Mouse (Mus musculus): ENCODE measurements around the gene Dab1. TPM values are rescaled to one million over a fixed set of nuclear protein-coding genes. Genes with fewer than 3 reads are reported as not detected.

The Dab1 gene
- total RNA-seq, 2 experiments from 2014 or later, result 132 to 158 TPM

DNA sequence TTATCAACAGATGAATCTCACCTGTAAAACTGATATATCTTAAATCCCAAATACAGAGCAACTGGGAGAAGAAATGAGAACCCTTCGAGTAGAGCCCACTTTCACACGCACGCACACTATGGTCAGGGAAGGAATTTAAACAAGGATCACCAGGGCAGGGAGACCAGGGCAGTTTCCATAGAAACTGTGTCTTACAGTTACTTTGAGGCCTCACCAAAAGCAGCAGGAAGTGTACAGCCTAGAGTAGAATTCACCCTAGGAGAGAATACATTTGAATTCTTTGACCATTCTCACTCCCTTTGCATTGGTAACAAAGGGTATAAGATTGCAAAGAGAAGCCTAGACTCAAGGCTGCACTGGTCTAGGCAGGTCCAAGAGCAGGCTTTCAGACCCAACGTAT is 1017.9 kb downstream of the Dab1 start:
- no peak for DNase-seq (ENCODE audit: extremely low spot score in 1 of 2, low spot score in 1 of 2)

DNA sequence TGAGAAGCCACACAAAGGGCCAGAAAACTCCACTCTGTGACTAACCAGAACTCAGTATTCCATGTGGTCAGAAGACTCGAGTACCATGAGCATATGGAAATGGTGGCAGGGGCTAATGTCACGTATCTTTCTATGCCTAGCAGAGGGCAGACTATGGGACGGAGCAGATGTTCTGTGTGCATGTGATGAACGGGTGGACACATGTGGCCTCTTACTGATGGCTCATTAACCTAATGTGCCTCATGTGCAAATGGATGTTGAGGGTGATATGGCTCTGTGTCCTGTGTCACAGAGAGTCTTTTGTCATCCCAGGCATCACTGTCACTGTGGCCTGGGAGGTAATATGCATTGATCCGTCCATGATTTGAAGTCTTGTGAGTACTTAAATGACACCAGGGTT is 1021.5 kb downstream of the Dab1 start:
- DNase-seq (ENCODE audit: extremely low spot score in 1 of 2, low spot score in 1 of 2), result no peak

DNA sequence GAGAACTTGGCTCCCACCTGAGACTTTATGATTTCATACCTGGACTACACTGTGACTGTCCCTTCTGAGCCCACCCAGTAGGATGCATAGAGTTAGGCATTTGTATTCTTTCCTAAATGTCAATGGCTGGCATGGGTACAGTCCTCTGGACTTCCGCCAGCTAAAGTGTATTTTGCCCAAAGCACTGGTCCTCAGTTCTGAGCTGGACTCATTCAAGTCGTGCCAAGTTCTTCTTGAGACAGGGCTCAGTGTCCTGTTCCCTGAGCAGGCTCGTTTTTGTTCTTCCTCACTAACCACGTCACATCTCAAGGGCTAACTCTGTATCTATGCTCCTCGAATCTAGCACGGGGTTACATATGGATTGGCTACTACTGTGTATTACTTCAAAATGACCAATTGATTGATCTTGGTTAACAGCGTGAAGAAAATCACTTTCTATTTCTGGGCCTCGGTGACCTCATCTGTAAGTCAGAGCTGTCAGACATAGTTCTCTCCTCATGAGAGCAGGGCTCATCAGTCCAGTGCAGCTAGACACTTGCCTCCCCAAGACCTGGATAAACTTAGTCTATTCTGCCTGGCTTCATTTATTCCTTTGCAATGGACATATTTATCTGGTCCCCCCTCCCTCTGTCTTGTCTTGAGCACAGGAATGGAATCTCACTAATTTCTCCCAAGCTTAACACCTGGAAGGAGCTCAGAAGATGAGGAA is 1023.8 kb downstream of the Dab1 start:
- DNase-seq (ENCODE audit: extremely low spot score in 1 of 2, low spot score in 1 of 2), result peak in 1 of 2 experiments; percentile 41

DNA sequence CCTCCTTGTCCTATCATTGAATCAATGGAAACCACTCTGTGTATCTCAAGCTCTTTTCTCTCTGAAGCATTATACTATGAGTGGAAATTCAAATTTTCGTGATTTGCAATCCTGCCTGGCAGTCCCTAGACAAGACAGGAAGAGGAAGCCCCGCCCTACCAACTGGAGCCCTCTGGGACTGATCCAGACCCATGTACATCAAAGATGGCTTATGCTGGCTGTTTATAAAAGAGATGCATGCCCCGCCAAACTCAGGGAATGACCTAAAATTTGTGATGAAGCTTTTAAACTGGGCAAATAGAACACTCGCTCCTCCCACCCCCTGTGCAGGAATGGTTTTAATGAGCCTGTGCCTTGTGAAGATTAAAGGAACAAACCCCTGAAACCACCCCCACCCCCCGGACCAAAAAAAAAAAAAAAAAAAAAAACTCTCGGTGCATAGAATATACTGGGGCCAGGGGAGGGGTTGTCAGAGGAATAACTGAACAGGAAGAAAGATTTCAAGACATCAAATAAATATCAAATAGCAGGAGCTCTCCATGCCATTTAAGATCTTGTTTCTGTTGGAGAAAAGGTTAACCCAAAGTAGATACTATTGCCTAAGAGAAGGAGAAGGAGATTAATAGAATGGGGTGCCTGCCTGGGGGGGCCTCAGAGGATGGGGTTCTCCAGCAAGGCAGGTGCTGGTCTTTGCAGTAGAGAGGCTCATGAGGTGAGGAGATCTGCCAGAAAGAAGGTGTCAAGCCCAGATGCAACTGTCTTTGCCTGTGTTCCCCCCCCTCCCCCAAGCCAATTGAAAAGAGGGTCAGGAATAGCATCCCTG is 1024.6 kb downstream of the Dab1 start:
- DNase-seq (ENCODE audit: extremely low spot score in 1 of 2, low spot score in 1 of 2), result peak; percentile 33 to 47

DNA sequence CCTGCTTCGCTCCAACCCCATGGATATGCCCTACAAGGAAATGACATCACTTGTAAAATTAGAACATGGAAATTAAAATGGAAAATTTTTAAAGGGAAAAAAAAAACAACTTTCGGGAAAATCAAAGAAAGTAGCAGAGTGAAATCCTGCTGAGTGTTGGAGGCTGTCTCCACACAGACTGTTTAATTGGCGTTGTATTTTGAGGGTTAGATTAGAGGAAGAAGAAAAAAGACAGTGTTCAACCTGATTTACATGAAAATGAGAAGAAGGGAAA is 1025.1 kb downstream of the Dab1 start:
- DNase-seq (ENCODE audit: extremely low spot score in 1 of 2, low spot score in 1 of 2), result no peak

DNA sequence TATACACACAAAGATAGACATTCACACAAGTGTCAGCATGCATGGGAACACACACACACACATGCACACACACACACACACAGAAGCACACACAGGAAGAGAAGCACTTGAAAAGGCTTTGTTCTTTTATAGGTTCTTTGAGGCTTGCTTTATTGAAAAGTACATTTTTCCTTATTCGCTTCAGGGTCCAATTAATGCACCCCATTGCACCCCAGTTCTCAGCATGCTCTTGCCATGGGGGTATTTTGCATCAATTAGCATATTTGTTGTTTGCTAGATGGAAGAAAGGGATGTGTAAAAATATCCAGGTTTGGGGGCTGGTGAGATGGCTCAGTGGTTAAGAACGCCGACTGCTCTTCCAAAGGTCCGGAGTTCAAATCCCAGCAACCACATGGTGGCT is 1025.7 kb downstream of the Dab1 start:
- no peak for DNase-seq (ENCODE audit: extremely low spot score in 1 of 2, low spot score in 1 of 2)

DNA sequence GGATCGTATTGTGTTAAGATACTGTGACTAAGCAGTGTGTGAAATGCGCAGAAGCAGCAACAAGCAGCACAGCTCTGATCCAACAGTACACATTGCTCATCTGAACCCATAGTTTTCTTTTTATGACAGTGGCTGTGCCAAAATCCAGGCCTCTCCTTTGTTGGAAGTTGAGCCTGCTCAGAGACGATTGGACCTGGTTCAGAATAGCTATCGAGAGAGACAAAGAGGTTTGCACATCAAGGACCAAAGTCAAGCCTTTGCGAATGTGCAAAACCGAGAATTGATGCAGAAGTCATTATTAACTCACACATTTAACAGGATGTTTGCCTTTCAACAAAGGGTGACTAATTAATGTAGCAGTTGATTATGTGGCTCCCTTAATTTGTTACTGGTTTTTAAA is 1032.6 kb downstream of the Dab1 start:
- no peak for DNase-seq (ENCODE audit: extremely low spot score in 1 of 2, low spot score in 1 of 2)

DNA sequence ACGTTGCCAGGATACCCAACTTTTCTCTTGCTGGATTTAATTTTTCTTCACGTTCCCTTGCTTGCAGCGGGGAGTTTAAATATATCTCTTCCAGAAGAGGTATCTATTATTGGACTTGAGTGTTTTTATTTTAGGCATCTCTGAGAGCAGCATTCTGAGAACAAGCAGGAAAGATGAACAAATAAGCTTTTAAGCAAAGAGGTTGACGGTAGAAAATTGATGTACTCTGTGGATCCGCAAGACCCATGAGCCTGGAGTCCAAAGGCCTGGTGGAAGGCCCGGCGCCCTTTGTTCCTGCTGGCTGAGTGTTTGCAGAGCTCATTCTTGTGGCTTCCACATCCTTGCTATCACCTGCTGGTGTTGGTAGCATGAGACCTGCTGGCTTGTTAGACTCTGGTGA is 1037.6 kb downstream of the Dab1 start:
- no peak for DNase-seq (ENCODE audit: extremely low spot score in 1 of 2, low spot score in 1 of 2)

DNA sequence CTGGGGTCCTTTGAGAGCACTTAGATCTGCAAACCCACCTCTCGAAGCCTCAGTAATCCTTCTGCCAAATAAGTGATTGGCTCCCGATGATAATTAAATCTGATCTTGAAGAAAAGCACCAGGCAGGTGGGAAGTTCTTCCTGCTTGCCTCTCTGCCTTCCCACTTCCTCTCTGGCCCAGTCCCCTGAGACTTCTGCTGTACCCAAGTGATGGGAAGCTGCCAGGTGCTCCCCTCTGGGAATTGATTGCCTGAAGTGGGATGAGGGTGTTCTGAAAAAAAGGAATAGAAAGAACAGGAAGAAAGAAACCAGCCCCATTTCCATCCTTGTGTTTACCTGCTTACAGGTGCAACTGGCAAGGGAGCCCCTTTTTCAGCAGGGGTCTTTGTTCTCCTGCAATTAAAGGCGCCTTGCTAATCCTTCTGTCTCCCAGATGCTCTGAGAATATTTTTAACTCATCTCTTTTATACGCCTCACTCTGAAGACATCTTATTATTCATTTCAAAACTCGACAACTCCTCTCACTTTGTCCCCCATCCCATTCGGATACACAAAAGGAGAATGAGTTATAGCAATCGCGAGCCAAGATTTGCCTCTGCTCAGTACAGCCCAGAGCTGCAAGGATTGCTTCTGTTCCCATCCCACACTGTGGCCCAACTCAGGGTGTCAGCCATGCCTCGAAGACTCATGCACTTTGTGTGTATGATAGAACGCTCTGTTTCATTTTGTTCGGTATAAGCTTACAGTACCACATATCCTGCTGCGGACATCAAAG is 1043.9 kb downstream of the Dab1 start:
- no peak for DNase-seq (ENCODE audit: extremely low spot score in 1 of 2, low spot score in 1 of 2)

DNA sequence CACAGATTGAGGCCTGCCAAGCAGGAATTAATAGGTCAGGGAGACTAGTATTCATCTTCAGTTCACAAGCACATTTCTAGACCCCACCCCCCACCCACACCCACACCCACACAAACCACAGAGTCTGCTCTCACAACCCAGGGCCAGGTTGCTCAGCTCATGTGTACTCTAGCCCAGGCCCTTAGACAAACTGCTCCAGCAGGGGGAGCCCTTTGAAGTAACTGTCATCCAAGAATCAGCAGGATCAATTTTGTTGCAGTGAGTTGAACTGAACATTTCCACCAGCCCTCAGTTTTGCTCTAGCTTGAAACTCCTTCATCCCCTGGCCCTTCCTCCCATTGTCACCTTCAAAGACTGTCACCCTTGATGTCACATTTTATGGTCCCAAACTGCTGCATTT is 1046.4 kb downstream of the Dab1 start:
- DNase-seq (ENCODE audit: extremely low spot score in 1 of 2, low spot score in 1 of 2), result peak in 1 of 2 experiments; percentile 85

DNA sequence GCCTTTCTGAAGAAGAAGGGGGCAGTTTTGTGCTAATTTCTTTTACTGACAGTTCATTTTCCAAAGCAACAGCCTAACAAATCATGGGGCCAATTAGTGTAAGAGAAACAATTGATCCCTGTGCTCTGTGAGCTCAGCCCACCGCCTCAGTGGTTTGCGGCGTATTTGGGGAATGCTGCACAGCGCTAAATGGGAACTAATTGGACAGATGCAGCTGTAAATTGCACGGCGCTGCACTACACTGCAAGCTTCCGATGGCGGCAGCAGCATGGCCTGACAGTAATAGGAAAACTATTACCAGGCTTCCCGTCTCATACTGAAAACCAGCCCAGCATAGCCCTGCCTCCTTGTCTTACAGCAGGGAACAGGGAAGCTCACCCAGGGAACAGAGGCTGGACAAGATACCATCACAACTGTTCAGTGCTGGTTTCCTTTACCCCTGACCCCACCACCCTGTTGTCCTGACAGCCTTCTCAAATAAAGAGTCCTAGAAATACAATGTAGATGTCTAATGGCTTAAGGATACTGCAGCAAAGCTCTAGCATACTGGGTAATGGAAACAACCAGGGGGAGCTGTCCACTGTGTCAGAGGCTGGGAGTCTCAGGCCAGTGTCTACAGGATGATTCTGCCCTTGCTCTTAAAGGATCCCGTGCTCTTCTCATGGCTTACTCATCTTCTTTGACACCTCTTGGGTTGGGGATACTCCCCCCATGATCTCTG is 1047.8 kb downstream of the Dab1 start:
- DNase-seq (ENCODE audit: extremely low spot score in 1 of 2, low spot score in 1 of 2), result no peak

DNA sequence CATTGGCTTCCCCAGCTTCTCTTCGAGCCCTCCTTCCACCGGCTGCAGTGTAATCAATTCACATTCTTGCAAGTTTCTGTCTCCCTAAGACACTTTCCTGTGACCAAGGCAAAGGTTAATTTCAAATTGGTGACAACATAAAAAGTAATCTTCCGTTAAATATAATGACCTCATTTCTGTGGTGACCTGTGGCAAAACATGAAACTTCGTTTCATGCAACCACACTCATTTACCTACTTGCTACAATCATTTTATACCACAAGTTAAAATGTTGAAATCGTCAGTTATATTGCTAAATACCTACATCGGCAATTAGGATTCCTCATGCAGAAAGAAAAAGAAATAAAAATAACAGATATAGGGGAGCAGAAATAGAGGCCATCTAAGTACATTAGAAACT is 1048.9 kb downstream of the Dab1 start:
- no peak for DNase-seq (ENCODE audit: extremely low spot score in 1 of 2, low spot score in 1 of 2)

DNA sequence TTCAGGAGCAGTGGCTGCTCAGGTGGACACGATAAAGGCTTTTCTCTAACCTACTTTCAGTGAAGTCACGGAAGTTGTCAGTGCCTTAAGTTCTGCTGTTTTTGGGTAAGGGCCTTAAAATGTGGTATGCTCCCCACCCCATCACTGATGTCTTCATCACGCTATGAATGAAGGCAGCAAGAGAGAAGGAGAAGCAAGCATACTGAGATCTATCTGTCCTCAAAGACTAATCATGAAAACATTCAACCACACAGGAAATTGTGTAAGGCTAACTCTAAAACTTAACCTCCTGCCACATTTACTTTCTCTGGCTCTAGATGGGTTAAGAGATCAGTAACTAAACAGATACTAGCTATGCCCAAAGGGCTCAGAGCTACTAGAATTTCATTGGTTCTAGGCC is 1050.2 kb downstream of the Dab1 start:
- no peak for DNase-seq (ENCODE audit: extremely low spot score in 1 of 2, low spot score in 1 of 2)

DNA sequence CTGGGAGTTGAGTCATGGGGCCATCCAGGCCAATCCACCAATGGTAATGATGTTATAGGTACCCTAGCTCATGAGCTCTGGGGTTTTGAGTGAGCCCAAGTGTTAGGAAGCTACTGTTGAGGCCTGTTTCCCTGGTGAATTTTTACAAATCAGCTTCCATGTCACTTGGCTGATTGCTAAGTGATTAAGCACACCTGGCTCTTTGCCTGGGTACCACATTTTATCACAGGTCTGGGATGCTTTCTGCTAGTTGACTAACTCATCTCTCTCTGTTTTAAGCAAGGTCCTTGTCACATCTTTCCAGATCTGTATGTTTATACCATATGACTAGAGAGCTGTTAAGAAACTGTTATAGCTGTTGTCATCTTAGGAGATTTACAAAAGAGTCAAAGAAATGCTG is 1051.6 kb downstream of the Dab1 start:
- DNase-seq (ENCODE audit: extremely low spot score in 1 of 2, low spot score in 1 of 2), result no peak

DNA sequence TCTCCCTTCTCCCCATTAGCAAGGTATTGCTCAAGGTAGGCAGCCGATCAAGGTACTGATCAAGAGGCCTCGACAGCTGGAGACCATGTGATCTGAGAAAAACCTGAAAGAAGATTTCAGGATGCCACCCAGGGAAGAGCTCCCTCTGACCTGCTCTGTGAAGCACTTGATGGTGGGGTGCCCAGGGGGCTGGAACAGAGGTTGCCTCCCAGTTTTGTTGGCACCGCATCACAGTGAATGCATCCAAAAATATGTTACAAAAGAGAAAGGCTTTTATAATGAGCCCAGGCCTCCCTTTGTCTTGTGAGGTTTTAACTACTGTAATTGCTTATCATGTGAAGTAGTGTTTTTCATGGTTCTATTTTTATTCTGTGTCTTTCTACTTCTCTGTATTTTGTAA is 1054.2 kb downstream of the Dab1 start:
- no peak for DNase-seq (ENCODE audit: extremely low spot score in 1 of 2, low spot score in 1 of 2)

DNA sequence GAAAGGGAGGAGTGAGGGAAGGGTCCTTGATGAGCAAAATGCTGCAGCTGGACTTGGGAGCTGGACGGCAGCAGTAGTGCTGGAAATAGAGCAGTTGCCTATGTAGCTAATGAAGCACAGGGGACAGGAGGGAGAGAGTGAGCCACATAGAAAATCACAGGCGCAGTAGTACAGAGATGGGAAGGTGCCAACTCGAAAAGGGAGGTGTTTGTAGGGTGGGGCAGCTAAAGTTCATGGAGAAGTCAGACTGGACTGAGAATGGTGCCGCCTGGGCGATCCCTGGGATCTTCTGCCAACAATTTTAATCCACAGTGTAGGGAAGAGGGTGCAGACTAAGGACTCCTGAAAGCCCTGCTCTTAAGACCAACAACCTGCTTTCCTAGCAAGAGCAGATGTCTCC is 1055.5 kb downstream of the Dab1 start:
- DNase-seq (ENCODE audit: extremely low spot score in 1 of 2, low spot score in 1 of 2), result no peak

DNA sequence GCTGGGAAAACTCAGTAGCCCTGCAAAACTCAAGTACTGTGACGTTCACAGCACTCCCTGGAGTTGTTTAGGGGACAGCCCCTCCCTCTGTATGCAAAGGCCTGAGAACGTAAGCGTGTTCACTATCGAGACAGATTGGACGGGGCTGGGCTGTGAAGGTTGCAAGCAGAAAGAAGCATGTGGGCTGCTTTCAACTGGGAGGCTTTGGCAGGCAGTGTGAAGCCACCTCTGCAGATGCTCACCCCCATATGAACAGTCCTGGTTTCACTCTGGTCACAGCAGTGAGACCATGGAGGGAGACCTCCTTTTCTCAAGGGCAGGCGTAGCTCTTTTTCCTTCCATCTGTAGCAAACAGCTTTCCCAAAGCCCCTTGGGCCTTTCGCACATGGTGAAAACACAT is 1059.1 kb downstream of the Dab1 start:
- DNase-seq (ENCODE audit: extremely low spot score in 1 of 2, low spot score in 1 of 2), result no peak

DNA sequence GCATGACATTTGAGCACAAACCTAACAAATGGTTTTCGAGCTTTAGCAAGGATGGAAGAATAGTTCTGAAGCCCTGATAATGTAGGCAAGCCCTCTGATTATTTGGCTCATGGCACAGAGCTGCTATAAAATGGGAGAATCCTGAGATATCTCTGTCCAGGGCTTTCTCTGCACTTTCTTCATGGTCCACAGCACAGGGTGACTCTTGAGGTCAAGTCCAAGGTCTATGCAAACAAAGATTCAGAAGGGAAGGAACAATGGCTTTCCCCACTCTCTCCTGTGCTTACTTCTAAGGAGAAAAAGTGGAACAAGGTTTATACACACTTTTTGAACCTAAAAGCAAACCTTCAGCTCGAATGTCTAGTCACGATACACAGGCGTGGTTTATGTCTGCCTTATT is 1061.3 kb downstream of the Dab1 start:
- no peak for DNase-seq (ENCODE audit: extremely low spot score in 1 of 2, low spot score in 1 of 2)

DNA sequence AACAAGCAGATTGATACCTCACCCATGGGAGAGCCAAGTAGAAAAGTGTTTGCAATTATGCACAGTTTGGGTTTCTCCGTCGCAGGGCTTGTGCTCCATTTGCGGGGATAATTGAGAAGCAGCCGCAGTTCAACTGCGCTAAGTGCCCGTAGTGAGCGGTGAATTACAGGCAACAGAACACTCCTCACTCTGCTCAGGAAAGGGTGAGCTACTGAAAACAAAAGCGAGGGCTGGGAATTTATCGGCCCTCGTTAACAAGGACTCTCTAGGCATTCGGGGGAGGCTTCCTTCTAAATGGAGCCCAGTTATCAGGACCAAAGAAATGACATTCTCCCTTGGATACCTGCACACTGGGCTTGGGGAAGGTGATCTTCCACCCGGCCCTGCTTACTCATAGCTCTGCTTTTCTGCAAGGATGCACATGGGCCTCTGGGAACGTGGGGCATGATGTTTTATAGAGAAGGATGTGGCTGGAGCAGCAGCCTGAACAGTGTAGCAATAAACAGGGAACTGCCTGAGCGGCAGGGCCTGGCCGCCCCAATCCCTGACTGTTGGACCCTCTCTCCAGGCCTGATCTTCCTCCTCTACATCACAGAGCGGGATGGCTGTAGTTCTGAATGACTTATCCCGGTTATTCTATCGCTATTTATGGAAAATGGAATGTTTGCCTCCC is 1067.1 kb downstream of the Dab1 start:
- DNase-seq (ENCODE audit: extremely low spot score in 1 of 2, low spot score in 1 of 2), result no peak

DNA sequence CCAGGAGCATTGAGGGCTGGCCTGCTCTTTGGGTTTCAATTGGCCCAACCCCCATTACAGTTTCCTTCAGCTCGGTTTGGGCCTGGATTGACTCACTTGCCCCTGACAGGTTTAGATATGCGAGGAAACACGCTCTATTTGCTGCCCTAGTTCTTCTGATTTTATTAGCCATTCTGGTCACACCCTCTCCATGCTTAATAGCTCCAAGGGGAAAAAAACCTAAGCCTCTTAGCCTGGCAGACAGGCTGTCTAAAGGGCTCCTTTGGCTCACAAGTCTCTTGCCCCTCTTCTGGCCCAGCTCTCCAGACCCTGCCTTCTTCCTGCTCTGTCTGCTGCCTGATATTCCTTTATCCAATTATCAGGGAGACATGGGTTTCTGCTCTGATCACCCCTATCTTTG is 1069.9 kb downstream of the Dab1 start:
- no peak for DNase-seq (ENCODE audit: extremely low spot score in 1 of 2, low spot score in 1 of 2)
